Mouse (Mus musculus) monocyte, adult 2 months (primary cell): Measurements from ENCODE around the gene Hnrnpf.
A peak's percentile ranks its signal among the peaks of the same experiment; 100 is the strongest.
"Not testable (repeated sequence)": the region's sequence is repeated elsewhere in the genome, so short reads cannot be mapped to it uniquely, and the experiment has no call there.

Experiments used
- DNase-seq, 2 experiments: peaks; one replicate each; pipeline ENCODE4 v3.0.0; 2022; ENCODE audit warnings: low spot score in 2 of 2, low read depth in 1 of 2

The Hnrnpf gene

DNA sequence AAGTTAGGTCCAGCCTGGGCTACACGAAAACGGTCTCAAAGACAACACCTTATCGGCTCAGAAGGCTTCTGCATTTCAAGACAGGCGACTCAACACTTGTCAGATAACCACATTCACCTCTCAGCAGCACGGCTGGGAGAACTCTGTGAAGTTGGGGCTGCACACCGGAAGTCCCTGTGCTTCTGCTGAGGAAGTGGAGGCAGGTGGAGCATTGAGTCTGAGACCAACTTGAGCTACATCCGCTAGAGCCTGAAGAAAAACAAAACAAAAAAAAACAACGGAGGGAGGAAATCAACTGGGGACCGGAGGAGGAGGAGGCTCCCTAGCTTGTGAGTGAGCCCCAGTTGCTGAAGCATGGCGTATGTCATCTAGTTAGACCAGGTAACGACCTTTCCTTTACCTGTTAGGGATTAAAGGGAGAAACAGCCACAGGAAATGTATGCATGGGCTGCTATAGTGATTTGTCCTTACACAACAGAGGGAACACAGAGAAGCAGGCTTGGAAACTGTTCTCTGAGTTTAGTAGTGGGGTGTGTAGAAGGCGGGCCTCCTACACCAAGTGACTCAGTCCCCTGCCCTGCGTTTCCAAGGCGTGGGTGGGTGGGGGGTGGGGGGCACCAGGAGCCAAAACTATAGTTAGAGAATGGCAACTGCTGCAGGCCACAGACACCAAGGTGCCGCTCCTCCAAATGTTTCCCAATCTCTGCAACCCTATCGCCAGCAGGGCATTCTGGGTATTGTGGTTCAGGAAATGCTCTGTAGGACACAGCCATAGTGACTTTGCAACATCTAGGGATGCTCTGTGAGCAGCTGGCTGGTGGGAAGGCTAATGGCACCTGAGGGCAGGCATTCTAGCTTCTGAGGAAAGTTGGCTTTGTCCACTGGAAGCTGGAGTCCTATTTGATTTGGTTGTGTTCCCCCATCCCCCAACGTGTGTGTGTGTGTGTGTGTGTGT, at the start of gene Hnrnpf:
Hnrnpf (plus strand) TSS at position 199 of the 955 bp plus-strand sequence.
- no peak for DNase-seq

- no peak for DNase-seq
Measured at GRCm38 (mm10) chr6:117851747-117852146, 48.4 kb upstream of the Hnrnpf start.

DNA sequence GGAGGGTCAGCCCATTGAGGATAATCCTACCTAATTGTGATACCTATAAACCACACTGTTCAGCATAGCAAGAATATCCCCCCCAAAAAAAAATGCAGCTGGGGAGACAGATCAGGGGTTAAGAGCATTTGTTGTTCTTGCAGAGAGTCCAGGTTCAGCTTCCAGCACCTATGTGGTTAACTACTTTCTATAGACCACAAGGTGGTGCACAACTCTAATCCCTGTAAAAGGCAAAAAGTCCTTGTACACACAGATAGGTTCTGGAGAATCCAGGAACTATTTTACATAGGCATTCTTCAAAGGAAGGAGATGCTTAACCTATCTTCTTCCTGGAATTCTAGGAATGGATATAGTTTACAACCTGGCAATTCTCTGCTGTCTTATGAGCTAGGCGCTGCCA, 42.1 kb upstream of the Hnrnpf start:
- no peak for DNase-seq

- no peak for DNase-seq
Measured at GRCm38 (mm10) chr6:117861848-117862247, 38.3 kb upstream of the Hnrnpf start, which contains the start of gene Zfp239. Gene Zfp239 (plus strand): TSS chr6:117862100.

DNA sequence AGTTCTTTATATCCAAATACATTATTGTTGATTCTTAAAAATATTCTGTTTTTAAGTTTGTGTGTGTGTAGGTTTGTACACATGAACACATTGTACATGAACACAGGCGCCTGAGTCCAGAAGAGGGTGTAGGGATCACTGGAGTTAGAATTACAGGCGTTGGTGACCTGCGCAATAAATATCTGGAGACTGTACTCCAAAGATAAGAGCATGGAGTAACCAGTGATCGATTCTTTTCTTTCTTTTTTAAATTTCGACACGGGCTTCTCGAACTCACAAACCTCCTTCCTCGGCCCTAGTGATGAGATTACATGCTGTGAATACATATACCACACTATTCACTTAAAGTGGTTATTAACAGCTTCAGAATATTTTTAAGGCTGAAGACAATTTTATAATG, 37.7 kb upstream of the Hnrnpf start:
- DNase-seq = no peak

GRCm38 (mm10) chr6:117862899-117863620, 37.1 kb upstream of the Hnrnpf start:
- no peak for DNase-seq

DNA sequence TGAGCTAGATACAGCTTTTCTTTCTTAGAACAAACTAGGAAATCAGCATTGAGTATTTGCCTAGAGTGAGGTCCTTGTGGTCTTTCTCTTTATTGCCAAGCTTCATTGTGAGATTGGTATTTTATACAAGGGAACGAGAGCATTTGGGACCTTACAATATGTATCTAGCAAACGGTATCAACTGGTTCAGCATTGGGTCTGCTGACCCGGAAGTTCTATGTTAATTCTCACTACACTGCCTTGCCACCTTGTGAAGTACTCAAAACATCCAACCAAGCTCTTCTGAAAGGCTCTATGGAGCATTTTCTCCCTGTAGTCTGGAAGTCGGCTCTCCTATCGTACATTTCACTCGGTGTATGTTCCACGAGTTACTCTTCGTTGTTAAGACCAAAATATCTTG, 36.4 kb upstream of the Hnrnpf start:
- no peak for DNase-seq

- no peak for DNase-seq
Measured at GRCm38 (mm10) chr6:117868187-117868586, 31.9 kb upstream of the Hnrnpf start.

DNA sequence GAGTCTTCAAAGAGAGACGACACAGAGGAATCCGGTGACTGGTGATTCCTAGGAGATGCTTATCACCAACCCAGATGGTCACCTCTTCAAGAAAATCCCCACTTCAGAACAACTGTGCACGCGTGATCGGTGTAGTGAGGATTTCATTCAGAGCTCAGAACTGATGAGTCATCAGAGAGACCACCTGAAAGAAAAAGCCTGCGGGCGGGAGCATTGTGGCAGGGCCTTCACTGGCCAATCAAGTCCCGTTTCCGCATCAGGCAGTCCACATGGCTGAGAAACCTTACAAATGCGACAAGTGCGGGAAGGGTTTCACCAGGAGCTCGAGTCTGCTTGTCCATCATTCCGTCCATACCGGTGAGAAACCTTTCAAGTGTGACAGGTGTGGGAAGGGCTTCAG, 29.1 kb upstream of the Hnrnpf start:
- DNase-seq = no peak

- DNase-seq = not testable (repeated sequence)
Measured at GRCm38 (mm10) chr6:117873450-117873849, 26.7 kb upstream of the Hnrnpf start.

GRCm38 (mm10) chr6:117874621-117875281, 25.4 kb upstream of the Hnrnpf start:
- DNase-seq = no peak

DNA sequence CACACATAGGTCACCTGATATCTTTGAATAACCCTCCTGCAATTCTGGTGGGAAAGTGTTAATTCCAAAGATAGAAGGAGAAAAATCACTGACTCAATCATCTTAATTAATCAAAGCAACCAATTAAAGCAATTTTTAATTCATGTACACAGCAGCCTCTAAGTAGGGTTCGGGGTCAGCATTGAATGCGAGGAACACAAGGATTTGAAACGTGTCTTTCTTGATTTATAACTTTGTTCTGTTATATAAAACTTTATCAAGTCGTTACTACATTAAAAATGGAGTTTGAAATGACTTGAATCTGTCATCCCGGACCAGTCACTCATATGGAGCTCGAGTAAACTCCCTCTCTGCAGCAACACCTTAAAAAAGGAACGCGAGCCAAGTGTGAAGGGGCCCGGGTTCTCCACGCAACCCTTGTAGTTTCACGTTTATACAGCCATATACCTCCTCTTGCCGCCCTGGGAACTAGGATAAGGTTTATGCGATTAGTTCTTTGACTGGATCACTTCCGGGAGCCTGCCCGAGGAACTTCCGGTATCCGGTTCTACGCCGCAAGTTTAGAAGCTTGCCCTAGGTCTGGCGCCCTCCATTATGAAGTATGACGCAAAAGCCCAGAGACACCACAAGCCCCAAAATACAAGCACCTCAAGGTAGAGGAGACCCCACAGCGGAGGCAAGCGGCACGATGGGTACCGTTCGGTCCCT, 21.3 kb upstream of the Hnrnpf start:
- DNase-seq = no peak

DNA sequence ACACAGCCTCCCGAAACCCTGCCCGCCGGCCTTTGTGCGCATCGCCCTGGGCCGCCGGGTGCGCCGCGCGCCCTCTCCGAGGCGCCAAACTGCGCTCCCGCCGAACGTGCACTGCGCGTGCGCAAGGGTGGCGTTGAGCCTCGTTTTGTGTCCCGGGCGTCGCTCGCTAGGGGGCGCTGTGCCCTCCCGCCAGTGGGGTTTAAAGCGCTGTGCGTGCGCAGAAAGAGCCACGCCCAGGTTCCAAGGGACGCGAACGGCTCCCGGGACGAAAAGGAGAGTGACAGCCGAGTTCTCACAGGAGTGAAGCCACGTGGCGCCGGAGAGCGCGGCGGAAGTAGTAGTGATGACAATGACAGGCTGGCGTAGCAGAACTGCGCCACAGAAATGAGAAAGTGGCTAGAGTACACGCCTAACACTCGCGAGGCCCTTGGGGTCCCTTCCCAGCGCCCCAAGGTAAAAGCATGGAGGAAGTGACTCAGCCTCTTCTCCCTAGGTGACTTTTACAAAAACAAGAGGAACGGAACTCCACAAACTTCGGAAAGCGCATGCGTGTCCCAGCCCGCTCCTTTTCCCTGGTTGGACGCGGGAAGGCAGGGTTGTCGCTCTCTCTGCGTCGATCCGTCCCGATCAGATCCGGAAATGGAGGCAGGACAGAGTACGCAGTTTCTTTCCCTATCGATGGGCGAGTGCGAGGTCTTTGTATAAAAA, 20.6 kb upstream of the Hnrnpf start:
- peak; percentile 98 to 100 for DNase-seq

GRCm38 (mm10) chr6:117880394-117880838, 19.7 kb upstream of the Hnrnpf start:
- DNase-seq = no peak

DNA sequence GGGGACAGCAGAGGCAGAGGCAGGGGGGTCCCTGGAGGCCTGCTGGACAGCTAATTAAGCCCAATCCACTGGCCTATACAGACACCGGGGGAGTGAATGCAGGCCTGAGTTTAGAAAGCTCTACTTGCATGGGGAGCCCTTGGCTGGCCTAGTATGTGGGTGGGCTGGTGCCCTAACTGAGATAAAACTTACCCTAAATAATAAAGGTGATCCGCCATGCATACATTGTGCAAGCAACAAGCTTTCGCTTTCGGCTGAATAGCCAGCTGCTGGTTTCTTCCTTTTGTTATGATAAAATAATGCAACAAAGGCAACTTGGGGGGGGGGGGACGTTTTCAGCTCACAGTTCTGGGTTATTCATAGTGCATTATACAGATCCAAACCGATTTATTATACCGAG, 18.9 kb upstream of the Hnrnpf start:
- DNase-seq = no peak

DNA sequence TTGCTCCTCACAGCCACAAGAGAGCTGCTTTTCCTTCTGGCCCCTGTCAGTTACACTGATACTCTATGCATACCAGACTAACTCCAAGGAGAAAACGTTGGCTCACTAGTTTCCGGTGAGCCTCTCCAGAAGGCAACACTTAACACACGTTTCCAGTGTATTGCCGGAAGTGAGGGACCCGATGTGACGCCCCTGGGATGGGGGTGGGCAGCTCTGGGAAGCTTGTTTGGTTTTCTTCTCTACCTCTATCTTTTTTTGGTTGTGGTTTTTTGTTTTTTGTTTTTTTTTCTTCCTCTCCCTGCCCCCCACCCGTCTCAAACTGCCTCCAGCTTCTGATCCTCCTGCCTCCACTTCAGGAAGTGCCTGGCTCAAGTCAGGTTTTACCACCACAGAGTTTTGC, 18.1 kb upstream of the Hnrnpf start:
- DNase-seq = no peak

GRCm38 (mm10) chr6:117885943-117886342, 14.2 kb upstream of the Hnrnpf start:
- DNase-seq = no peak

GRCm38 (mm10) chr6:117888032-117888431, 12.1 kb upstream of the Hnrnpf start:
- no peak for DNase-seq

GRCm38 (mm10) chr6:117888642-117889096, 11.5 kb upstream of the Hnrnpf start:
- no peak for DNase-seq

GRCm38 (mm10) chr6:117890257-117890656, 9.9 kb upstream of the Hnrnpf start:
- DNase-seq = no peak
